Mouse (Mus musculus) retina, postnatal 1 day (tissue): ENCODE results near the gene Smtnl2.
"Not testable (repeated sequence)": the region's sequence is repeated elsewhere in the genome, so short reads cannot be mapped to it uniquely, and the experiment has no call there.

Source experiments
- DNase-seq: peaks from one replicate; pipeline ENCODE4 v3.0.0-alpha.2; 2012

Smtnl2 gene

DNA sequence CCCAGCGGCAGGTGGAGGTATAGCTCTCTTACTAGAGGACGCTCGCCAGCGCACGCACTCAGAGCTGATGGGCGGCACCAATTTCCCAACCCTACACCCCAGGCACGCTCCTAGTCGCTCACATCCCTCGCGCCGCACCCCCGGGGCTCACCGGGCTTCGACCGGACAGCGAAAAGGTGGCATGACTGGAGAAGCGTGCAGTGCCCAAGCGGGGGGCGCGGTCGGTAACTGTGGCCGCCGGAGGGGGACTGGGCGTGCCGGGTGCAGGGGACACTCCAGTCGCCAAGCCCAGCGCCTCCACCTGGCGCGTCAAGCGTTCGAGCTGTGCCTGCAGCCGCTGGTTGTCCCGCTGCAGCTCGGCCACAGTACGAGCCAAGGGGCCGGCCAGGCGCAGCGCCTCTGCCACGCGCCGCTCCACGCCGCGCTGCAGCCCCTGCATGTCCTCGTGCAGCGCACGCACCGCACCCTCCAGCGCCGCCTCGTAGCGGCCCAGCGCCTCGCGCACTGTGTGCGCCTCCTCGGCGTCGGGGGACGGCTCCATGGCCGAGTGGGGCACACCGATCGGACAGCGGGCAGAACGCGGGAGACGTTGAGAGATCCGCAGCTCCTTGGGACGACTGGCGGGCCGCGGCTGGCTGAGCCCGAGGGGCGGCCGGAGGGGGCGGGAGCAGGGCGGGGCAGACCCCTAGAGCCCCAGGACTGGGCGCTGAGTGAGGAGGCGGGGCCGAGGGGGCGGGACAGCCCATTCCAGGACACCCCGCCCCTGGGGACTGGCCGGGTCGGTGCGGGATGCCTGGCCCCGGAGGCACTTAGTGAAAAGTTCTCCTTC, at the start of gene Smtnl2:
TSS of gene Smtnl2 (minus strand) at position 621 of the 829 bp plus-strand sequence.
- DNase-seq, result peak; percentile 84

GRCm38 (mm10) chr11:72458502-72458901, 47.0 kb upstream of the Smtnl2 start:
- no peak for DNase-seq

DNA sequence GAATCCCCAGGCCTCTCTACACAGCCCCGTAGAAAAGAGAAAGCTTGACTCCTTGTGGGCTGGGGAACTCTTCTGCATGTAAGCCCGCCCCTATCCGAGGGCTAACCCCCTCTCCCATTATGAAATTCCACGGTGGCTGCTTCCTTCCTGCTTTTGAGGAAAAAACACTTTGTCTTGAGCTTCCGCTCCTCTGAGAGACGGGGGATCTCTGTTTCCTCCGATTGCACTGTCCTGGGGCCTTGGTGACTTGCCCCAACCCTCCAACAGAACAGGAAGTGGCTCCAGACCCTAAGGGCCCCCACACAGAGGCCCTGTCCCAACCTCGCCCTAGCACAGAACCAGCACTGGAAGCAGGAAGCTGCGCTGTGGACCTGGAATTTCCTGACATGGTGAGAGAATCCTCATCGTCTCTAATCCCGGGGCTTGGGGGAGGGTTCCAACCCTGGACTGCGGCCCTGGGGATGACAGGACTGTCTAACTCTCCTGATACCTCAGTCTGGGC, 46.5 kb upstream of the Smtnl2 start:
- DNase-seq, result no peak

- peak; percentile 44 for DNase-seq
Measured at GRCm38 (mm10) chr11:72455694-72456093, 44.2 kb upstream of the Smtnl2 start.

GRCm38 (mm10) chr11:72453105-72453953, 41.8 kb upstream of the Smtnl2 start:
- DNase-seq, result no peak

GRCm38 (mm10) chr11:72452140-72452665, 40.7 kb upstream of the Smtnl2 start:
- no peak for DNase-seq

GRCm38 (mm10) chr11:72447475-72447874, 36.0 kb upstream of the Smtnl2 start:
- DNase-seq, result no peak

DNA sequence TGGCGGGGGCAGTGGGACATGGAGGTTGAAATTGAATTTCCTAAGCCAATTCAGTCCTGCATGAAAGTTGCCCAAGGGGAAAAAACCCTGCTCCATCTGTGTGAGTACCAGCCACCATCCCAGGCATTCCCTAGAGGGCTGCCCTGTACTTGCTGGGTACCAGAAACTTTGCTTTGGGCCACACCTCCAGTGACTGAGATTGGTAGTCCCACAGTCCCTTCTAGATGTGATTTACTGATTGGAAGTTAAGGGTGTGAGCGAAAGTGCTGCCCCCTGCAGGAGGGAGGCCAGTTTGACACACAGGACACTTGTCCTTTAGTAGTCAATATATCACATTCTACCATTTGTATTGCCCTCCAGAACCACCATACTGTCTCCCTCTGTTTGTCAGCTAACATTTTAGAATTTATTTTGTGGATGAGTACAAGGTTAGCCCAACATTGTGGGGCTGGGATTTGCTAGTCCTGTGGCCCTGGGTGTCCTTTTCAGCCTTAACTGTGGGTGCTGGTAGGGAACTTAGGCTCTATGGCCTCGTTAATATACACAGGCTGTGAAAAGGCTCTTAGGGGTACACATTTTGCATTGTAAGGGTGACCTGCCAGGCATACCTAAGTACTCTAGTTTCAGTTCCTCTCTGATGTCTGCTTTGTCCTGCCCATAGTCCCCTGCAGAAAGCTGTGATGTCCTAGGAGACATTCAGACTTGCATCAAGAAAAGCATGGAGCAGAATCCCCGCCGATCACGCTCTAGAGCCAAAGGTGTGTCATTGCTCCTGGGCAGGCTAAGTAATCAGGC, 35.0 kb upstream of the Smtnl2 start:
- DNase-seq, result peak; percentile 64

- peak; percentile 98 for DNase-seq
Measured at GRCm38 (mm10) chr11:72440965-72441664, 29.6 kb upstream of the Smtnl2 start, which contains the start of gene Mybbp1a. Mybbp1a (plus strand) TSS chr11:72441355.

DNA sequence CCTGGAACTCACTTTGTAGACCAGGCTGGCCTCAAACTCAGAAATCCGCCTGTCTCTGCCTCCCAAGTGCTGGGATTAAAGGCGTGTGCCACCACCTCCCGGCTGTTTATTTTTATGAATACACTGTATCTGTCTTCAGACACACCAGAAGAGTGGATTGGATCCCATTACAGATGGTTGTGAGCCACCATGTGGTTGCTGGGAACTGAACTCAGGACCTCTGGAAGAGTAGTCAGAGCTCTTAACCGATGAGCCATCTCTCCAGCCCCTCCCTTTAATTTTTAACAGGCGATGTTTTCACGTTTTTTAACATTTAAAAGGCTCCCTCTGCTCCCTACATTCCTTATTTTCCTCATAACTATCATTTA, 29.1 kb upstream of the Smtnl2 start:
- DNase-seq, result not testable (repeated sequence)

DNA sequence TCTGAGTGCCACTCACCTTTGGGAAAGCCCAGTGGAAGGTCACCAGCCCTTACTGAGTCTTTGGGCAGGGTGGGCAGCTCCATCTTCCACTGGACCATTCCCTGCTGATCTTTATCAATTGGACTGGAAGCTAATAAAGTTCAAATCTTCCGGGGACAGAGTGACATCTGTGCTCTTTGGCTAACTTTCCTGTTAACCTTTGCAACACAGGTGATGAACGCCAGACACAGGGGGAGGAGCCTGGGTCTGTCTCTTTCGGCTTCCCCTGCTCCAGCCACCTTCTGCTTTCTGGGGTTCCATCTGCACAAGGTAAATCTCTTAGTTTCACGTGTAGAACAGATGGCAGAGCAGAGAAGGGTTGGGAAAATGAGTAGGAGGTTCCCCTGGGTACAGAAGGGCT, 26.9 kb upstream of the Smtnl2 start:
- no peak for DNase-seq

GRCm38 (mm10) chr11:72436756-72437650, 25.5 kb upstream of the Smtnl2 start:
- no peak for DNase-seq

DNA sequence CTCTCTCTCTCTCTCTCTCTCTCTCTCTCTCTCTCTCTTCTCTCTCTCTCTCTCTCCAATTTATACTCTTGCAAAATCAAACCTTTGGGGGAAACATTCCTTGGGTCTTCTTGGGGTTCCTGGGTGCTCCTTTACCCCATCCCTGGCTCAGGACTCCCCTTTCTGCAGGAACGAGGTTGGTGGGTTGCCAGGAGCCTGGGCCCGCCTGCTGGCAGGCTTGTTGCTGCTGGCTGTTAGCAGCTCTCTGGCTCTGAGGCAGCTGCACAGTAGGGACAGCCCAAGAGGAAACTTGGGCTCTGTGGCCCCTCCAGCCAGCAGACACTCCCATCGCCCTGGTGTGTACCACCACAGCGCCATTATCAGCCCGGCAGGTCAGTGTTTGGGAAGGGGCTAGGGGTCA, 24.8 kb upstream of the Smtnl2 start:
- no peak for DNase-seq

GRCm38 (mm10) chr11:72435694-72436045, 24.2 kb upstream of the Smtnl2 start:
- peak; percentile 69 for DNase-seq

GRCm38 (mm10) chr11:72434963-72435693, 23.6 kb upstream of the Smtnl2 start, which contains the start of gene Ggt6:
Ggt6 (plus strand) TSS chr11:72435526.
- DNase-seq, result no peak

DNA sequence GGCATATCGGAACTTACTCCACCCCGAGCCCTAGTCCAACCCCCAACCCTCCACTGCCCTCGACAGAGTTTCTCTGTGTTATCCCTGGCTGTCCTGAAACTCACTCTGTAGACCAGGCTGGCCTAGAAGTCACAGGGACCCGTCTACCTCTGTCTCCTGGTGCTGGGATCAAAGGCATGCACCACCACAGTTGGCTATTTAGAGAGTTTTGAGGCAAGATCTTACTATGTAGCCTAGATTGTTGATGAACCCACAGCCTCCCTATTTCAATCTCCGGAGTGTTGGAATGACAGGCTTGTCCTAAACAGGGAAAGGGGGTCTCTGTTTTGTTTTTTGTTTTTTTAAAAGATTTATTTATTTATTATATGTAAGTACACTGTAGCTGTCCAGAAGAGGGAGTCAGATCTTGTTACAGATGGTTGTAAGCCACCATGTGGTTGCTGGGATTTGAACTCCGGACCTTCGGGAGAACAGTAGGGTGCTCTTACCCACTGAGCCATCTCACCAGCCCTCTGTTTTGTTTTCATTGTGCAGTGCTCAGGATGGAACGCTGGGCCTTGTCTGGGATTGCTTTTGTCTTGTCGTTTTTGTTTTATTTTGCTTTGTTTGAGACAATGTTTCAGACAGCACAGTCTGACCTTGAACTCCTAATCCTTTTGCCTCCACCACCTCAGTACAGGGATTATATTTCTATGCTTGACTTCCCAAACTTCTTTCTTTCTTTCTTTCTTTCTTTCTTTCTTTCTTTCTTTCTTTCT, 19.0 kb upstream of the Smtnl2 start:
- not testable (repeated sequence) for DNase-seq

- DNase-seq, result peak; percentile 87
Measured at GRCm38 (mm10) chr11:72429288-72429690, 17.8 kb upstream of the Smtnl2 start.

DNA sequence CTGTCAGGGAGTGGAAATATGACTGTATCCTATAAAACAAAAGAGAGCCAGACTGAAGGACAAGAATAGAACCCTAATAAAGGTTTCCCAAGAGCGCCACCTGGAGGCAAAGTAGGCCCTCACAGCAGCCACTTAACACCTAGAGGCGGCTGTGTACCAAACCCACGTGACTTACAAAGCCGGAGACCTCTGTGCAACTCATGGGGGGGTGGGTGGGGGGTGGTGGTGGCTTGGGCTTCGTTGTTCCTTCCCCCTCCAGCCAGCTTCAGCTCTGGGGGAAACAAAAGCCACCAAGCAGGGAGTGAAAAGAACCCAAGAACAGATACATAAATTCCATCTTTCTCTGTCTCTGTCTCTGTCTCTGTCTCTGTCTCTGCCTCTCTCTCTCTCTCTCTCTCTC, 17.2 kb upstream of the Smtnl2 start:
- DNase-seq, result peak; percentile 87

GRCm38 (mm10) chr11:72426884-72427283, 15.4 kb upstream of the Smtnl2 start:
- no peak for DNase-seq
